Mouse (Mus musculus): ENCODE measurements around the gene Timp3.

DNA sequence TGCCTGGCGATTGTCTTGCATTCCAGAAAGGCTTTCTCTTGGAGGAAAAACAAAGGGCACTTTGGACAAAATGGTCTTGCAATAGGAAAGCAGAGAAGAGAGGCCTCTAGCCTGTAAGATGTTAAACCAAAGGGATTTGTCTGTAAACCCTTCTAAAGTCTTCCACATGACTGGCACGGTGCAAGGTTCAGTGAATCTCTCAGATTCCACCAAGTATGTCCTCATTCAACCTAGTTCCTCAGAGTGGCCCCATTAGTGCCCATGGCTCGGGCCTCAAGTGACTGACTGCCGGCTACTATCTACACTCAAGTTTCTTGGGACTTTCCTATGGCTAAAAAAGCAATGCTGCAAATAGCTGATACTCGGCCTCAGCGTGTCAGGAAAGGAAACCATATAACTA, 1.8 kb upstream of the Timp3 start:
- TF ChIP-seq MAFK (IDR thresholded peaks at IDR 0.05; ENCODE audit: insufficient read depth, low read depth, low read length) (no peak), ZNF384 (IDR thresholded peaks at IDR 0.05; ENCODE audit: low read depth, low read length) (no peak), HCFC1 (IDR thresholded peaks at IDR 0.05; ENCODE audit: borderline replicate concordance, insufficient read depth, low read length) (no peak), ZC3H11A (IDR thresholded peaks at IDR 0.05; ENCODE audit: borderline replicate concordance, low read depth, low read length) (no peak), CHD2 (IDR thresholded peaks at IDR 0.05; ENCODE audit: low read depth, low read length) (no peak)
